Mouse (Mus musculus) 3134 (cell line): Measurements from ENCODE around the gene Krt71.

Source experiments
- DNase-seq: peaks from one replicate; pipeline ENCODE4 v3.0.0-alpha.2; 2011; ENCODE audit warnings: low spot score; ENCODE audit not compliant: insufficient read length; ENCODE audit errors: extremely low read depth

Krt71 gene

DNA sequence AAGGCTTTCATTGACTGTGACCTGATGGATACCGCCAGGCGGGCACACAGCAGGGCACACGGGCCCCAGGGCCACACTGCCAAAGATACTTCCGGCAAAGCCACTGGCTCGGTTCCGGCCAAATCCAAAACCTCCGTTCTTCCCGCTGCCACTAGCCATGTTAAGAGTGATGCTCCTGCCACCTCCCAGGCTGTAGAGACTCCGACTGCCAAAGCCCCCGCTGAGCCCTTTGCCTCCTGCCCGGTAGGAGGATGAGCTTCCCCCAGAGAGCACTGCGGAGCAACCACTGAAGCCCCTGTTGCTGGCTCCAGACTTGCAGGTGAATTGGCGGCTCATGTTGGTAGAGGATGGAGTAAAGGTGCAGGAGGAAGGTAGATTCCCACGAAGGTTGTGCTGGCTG, at the start of gene Krt71:
Gene Krt71 (minus strand): TSS at position 399 of the 400 bp plus-strand sequence.
- no peak for DNase-seq

DNA sequence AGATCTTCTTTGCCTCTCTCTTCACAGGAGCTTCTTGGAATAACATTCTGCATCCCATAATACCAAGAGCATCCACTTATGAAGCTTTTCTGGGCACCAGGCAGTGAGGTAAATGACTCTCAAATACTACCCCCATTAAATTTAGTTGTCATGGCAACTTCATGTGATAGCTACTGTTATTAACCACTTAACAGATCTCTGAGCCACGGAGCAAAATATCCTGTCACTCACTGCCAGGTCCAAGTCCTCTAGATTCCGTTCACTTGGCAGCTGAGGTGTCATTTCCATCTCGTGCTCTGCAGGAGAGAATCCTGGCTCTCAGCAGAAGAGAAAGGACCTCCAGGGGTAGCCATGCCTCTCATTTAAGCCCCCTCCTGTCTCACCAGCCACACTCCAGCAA, 48.0 kb upstream of the Krt71 start:
- DNase-seq = no peak

DNA sequence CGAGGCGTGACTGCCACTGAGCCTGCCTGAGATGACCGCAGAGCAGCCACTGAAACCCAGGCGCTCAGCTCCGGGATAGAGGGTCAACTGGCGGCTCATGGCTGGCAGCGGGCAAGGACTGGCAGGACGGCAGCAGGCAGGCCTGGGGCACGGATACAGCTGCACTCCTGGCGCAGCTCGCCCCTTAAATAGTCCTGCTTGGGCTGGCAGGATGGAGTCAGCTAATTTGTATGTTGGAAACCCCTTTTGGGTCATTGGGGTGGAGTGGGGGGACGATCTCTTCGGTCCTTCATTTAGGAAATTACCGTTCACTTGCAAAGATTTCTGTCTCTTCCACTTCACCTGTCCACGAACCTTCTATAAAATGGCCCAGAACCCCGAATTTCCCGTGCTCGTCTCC, 43.5 kb upstream of the Krt71 start, which contains the start of gene Krt72:
Gene Krt72 (minus strand): TSS at position 101 of the 400 bp plus-strand sequence.
- DNase-seq = no peak

DNA sequence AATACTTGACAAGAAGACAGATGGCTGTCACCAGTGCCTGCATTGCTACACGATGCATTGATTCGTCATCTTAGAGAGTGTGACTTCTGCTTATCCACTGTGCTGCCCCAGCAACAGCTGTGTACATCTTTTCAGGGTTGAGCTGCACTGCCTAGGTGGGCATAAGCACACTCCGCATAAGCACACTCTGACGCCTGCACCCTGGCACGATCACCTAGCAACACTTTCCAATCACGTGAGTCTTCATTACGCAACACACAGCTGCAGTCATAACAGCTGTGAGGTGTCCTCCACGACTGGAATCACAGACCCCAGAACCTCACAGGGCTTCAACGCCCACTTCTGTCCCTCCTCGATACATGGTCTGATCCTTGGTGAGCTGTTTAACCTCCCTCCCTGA, 30.5 kb upstream of the Krt71 start:
- no peak for DNase-seq

DNA sequence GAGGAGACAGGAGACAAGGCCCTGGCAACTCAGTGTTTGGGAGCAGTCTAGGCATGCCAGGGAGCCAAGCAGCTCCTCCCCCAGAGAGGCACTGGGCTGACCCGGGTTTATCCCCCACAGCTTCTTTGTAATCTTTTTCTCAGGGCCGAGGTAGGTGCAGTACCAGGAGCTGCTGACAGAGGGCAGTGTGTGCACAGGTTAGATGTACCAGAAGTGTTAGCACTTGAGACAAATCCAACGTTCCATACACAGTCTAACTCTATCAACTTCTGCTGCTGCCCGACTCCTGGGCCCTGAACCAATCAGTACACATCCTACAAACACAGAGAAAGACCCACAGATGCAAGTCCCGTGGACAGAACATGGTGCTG, 29.8 kb upstream of the Krt71 start:
- peak; percentile 43 for DNase-seq

DNA sequence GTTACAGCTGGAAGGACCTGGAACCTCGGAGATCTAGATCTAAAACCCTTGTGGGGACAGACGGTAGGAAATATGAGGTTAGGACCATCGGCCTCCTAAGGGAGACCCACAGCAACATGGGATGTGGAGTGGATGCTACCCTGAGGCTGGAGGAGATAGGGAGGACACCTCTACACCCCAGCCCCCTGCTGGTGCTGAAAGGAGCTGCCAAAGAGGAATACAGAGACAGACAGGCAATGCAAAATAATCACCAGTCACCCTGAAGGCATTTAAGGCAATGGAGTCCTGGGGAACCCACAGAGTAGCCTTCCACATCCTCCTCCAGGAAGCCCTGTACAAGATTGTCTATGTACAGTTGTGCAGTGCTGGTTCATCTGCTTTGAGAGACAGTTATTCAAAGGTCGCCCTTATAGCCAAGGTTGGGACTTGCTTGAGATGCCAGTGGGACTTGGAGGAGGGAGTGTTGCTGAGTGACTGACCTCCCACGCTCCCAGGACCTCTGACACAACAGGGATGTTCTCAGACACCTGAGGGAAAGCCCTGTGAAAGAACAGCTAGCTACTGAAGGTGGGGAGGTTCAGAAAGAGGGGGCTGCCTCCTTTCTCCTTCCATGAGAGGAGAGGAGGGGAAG, 29.3 kb upstream of the Krt71 start:
- no peak for DNase-seq

DNA sequence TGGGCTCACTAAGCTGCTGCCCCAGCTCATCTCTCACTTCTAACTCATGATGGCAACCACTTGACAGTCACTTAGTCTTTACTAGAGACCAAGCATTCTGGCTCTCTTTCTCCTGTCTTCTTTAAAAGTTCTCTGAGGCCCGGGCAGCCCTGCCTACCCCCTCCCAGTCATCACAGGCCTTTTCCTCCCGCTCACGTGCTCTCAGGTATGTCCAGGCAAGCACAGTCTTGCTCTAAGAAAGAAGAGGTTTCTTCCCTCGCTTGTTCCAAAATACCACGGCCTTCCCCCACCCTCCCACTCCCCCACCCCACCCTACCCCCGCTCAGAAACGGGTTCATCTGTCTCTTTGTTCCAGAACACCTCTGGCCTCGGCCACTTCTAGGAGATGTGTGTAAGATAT, 27.3 kb upstream of the Krt71 start:
- no peak for DNase-seq

DNA sequence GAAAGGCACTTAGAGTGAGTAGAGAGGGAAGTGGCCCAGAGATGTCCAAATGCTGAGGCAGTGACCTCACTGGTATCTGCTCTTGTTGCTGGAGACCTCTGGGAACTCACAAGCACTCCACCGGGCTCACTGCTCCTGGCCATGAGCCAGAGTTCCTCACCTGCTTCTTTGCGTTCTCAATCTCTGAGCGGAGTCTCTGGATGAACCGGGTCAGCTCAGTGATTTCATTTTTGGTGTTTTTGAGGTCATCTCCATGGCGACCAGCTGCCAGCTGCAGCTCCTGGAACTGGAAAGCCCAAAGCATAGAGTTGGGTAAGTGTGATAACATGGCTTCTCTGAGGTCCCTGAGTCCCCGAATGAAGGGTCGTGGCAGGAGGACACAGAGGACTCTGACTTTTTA, 5.1 kb downstream of the Krt71 start:
- no peak for DNase-seq

DNA sequence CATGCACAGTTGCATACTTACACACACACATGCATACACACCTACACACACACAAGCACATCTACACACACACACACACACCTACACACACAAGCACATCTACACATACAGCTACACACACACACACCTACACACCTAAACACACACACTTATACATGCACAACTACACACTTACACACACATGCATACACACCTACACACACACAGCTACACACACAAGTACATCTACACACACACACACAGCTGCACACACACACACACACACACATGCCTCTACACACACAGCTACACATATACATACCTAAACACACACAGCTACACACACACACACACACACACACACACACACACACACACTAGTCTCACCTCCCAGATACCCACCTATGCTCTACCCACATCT, 12.3 kb downstream of the Krt71 start:
- DNase-seq = no peak

DNA sequence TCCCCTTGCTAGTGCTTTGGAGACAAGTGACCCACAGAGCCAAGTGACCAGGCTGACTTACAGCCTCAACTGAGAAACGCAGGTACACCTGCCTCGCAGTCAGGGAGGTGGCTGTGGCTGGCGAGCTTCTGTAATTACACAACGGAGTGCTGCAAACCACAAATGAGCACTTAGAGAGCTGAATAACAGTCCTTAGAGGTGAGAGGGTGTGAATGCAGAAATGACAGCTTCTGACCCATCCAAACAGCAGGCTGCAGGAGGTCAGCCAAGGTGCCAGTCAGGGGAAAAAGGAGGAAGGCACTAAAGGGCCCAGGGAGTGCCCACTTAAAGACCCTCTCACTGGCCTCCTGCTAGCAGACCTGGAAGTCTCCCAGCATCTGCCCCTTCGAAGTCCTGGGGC, 18.2 kb downstream of the Krt71 start:
- no peak for DNase-seq

DNA sequence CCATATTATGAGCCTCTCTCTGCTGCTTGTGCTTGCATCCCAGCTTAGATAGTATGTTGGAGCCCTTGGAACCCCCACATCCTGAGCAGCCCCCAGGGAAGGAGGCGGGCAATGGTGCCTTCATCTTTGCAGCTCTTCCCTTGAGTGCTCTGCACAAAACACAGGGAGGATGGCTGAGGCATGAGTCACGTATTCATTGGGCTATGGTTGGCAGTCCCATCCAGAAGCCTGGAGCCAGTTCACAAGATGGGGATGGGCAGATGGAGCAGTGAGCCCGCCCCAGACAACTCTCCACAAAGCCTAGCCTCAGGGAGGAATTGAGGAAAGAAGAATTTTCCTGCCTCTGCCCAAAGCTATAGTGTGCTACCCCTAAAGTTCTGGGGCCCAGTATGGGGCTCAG, 27.1 kb downstream of the Krt71 start:
- DNase-seq = peak; percentile 60

DNA sequence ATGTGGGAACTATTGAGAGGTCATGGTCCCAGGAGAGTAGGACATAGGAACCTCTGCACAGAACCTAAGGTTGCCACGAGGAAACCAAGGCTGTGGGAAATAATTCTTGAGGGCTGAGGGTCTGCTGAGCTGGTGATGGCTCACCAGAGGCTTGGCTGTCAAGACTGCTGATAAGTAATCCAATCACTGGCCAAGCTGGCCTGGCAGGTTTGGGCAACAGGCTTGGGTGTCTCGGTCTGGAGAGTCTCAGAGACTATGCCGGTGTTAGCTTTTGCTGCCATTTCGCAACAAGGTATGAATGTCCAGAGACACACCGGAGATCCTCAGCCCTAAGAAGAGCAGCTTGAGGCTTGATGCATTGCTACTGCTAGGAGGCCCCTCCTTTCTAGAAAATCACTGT, 28.6 kb downstream of the Krt71 start:
- no peak for DNase-seq

DNA sequence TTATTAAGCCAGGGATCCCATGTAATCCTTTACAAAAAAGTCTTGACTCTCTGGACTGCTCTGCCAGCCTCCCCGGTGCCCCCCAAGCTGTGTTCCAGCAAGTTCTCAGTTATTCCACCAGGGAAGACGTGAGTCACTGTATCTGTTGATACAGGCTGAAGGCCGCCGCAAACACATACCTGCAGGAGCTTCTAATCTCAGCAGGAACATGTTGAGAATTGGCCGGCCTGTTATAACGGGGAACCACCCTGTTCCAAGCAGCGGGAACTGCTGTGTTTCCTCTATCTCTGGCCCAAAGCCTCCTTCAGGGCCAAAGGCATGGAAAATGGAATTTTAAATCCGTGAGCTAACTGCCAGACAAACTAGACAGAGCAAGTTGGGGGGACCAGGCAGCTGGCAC, 29.2 kb downstream of the Krt71 start:
- DNase-seq = no peak

DNA sequence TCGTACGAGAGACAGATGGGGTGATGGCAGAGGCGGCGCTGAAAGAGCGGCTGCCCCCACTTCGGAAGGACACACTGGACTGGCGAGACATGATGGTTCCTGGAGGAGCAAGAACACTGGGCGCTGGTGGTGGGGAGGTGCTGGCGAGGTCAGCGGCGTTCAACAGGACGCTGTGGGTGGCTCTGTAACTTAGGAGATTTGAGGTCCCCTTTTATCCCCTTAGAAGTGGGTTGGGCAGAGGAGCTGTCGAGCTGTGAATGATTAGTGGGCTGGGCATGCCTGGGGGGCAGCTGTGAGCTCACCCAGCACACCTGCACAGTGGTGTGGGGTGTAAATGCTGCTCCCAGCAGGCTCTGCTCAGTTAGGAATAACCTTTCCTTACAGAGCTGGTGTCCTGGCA, 30.2 kb downstream of the Krt71 start, which contains the start of gene Krt5:
Gene Krt5 (minus strand): TSS at position 179 of the 400 bp plus-strand sequence.
- no peak for DNase-seq

DNA sequence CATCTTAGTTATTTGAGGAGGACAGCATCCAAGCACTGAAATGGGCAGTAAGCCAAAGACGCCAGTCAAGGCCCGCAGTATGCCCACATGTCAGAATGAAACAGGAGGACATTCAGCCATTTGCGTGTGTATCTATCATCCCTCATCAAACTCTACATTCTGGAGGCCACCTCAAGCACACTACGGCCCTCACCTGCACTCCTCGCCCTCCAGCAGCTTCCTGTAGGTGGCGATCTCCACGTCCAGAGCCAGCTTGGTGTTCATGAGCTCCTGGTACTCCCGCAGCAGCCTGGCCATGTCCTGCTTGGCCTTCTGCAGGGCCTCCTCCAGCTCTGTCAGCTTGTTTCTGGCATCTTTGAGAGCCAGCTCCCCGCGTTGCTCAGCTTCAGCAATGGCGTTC, 34.2 kb downstream of the Krt71 start:
- DNase-seq = no peak

DNA sequence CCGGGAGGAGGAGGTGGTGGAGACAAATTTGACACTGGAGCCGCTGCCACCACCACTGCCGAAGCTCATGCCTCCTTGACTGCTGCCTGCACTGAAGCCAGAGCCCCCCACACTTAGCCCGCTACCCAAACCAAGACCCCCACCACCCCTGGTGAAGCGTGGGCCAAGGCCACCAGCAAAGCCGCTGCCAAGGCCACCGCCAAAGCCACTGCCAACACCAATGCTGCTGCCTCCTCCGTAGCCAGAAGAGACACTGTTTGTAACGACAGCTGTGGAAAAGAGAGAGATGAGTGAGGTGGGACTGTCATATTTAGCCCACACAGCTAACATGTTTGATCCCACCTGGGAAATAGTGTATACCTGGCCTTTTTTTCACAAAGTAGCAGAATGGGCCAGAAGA, 35.5 kb downstream of the Krt71 start:
- DNase-seq = no peak

DNA sequence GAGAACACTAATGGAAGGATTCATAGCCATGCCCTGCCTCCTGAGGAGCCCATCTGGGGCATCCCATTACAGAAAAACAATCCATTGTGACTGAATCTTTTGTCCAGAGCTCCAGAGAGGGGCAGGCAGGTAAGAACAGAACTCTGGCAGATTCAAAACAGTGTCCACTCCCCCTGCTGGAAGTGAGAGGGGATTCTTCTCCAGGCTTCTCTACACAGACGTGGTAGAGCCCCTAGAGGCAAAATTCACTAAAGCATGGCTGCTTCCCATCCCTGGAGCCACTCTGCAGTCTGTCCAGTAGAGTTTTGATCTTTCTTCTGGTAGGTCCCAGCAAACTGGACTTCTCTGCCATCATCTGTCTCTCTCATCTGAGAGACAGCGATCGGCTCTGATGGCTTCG, 38.8 kb downstream of the Krt71 start:
- no peak for DNase-seq

DNA sequence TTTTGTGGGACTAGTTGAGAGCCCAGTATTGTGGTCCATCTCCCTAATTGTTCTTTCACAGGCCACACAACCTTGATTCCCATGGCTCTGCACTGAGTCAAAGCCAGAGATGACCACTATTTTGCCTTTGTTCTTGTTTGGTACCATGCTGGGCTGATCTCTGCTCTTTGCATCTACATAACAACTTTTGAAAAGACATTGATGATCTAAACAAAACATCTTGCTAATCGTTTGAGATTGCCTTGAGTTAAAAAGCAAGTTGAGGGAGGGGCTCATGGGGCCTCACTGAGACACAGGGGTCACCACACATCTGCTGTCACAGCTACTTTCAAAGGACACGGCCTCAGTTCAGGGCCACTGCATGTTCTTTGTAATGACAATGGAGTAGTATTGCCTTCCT, 40.5 kb downstream of the Krt71 start:
- DNase-seq = no peak

DNA sequence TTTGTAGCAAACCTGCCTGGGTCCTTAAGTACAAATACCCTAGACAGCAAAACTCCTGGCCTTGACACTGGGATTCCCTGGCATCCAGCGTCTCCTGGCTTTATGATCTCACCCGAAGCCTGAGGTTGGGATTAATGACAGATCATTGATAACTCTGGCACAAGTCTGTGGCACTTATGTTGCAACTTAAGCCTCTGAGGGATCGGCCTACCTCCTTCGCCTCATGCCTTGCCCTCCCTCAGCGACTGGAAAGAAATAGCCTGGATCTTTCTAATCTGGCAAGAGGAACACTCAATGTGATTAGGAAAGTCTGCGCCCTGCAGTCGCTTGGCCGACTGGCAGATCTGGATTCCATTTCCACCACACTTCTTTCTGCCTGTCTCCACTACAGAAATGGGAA, 43.0 kb downstream of the Krt71 start:
- no peak for DNase-seq

DNA sequence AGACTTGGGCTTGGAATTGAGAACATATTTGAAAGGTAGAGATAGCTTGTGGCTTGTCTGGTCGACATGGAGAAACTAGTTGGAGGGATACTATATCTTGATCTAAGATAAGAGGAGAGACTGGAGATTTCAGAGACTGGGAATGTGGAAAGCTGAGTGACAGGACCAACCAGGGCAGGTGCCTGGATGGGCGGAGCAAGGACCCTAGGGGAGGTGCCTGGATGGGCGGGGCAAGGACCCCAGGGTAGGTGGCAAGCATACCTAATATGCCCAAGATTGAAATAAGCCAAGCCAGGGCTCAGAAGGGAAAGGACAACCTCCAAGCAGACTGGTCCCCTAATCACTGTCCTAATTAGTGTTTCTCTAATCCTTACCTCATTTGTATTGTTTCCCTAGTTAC, 43.7 kb downstream of the Krt71 start:
- no peak for DNase-seq

DNA sequence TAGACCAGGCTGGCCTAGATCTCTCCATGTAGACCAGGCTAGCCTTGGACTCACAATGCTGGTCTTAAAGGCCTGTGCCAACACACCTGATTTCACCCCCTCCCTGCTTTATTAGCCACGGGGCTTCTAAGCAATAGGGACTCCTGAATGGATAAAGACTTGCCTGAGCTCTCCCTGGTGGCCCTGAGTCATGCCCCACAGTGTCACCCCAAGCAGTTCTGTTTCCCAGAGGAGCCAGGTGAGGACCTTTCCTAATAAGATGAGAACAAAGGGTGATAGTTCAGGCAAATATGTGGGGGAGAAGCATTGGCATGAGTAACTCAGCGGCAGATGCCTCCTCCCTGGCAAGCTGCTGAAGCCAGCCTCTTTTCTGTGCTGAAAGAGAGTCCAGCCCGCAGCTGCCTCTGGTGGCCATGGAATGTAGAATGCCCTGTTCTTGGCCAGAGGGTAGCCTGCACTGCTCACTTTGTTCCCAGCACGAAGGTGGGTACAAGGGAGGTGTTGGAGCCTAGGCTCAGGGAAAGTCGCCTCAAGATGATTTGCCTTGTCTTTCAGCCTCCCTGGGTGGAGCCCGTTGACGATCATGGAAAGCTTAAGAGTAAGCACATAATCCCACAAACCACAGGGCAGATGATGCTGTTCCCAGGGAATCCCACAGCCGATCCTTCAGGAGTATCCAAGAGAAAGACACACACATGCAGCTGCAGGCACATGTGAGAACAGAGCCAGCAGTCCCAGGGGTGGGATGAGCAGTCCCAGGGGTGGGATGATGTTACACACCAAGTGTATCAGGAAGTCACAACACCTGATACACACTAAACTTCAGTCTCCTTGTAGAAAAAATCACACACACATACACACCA, 45.4 kb downstream of the Krt71 start:
- no peak for DNase-seq

DNA sequence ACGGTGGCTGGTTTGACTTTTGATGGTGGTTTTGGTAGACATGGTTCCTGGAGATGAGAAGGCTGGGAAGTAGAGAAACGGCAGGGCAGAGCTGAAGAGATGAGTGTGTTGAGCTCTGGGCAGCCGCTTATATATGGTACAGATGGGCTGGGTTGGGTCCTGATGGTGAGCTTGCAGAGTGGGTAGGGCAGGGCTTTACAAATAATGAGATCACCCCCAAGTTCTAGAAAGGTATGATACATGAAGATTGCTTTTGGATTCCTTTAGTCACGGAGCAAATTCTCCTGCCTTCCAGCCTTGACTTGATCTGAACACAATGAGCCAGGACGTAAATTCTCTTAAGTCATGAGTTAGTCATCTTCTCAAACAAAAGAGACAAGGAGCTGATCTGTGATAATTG, 48.7 kb downstream of the Krt71 start, which contains the start of gene Krt6a:
Gene Krt6a (minus strand): TSS at position 101 of the 400 bp plus-strand sequence.
- DNase-seq = no peak
